Mouse (Mus musculus) gastrocnemius, adult 2 months (tissue): ENCODE measurements at regions not wholly inside any gene's neighbourhood (a gene's known extent, or its start where the extent isn't known, plus 50 kb on each side); places are given as distances from the start of the nearest gene placed in this dataset.

Experiments used
- DNase-seq: peaks from one replicate; pipeline ENCODE4 v3.0.0; 2022
- H3K27ac ChIP-seq: fragments of 200-600 bp; 2 replicates; pipeline ENCODE4 v1.8.1; 2022; ENCODE audit warnings: mild to moderate bottlenecking
- H3K4me3 ChIP-seq: fragments of 200-600 bp; 2 replicates; pipeline ENCODE4 v1.8.1; 2022; ENCODE audit warnings: mild to moderate bottlenecking, moderate library complexity
- CTCF ChIP-seq: fragments of 200-600 bp; IDR thresholded peaks from 2 replicates; pipeline ENCODE4 v1.8.1; 2022; ENCODE audit warnings: antibody characterized with exemption, mild to moderate bottlenecking, moderate library complexity
- intact Hi-C: fragments of 180-260 bp; cut with DNase I; formaldehyde crosslinking; loops from one replicate; pipeline ENCODE4 v1.15.1; 2025

DNA sequence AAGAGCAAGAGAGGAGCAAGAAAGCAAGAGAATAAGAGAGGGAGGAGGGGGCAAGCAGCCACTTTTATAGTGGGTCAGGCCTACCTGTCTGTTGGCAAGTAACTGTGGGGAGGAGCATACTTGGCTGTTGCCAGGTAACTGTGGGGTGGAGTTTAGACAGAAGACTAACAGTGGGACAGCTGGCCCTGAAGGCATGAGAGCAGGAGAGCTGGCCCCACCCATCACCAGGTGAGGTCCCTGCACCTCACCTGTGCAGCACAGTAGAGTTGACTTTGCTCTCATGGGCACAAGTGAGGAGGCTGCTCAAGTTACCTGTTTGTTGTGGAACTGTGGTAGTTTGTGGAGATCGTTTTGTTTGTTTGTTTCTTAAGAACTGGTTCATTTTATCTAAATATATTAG lies 208.1 kb downstream of the Spata18 start:
- H3K27ac ChIP-seq, result no peak overlapping the region
- DNase-seq, result no peak
- H3K4me3 ChIP-seq, result no peak overlapping the region
- intact Hi-C loops, result no loop called here
- TF ChIP-seq CTCF, result no peak

DNA sequence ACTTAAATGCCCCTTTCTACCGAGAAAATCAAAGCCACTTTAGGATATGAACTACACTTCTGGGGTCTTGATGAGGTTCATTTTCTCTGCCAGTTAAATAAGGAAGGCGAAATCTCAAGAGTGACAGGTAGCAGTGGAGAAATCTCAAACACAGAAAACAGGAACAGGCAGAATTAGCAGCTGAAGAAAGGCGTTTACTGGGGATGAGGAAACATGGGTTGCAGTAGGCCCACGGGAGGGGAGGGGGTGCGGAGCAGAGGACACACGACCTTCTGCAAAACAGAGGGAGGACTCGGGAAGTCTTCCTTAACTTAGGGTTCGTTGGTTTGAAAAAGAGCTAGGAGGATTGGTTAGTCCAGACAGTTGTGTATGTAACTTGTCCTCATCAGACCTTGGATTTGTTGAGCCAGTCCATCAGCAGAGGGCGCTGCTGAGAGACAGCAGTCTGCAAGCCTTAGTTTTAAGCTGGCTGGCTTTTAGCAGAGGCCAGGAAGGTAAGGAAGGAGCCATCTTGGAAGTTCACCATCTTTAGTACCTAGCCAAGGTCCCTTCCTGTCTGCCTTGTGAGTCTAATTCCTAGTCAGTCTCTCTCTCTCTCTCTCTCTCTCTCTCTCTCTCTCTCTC lies 204.0 kb downstream of the Usp46 start:
- Histone ChIP-seq H3K27ac (no peak overlapping the region), H3K4me3 (no peak overlapping the region)
- DNase-seq, result peak; percentile 69
- intact Hi-C loops, result no loop called here
- TF ChIP-seq CTCF, result peak; percentile 69

DNA sequence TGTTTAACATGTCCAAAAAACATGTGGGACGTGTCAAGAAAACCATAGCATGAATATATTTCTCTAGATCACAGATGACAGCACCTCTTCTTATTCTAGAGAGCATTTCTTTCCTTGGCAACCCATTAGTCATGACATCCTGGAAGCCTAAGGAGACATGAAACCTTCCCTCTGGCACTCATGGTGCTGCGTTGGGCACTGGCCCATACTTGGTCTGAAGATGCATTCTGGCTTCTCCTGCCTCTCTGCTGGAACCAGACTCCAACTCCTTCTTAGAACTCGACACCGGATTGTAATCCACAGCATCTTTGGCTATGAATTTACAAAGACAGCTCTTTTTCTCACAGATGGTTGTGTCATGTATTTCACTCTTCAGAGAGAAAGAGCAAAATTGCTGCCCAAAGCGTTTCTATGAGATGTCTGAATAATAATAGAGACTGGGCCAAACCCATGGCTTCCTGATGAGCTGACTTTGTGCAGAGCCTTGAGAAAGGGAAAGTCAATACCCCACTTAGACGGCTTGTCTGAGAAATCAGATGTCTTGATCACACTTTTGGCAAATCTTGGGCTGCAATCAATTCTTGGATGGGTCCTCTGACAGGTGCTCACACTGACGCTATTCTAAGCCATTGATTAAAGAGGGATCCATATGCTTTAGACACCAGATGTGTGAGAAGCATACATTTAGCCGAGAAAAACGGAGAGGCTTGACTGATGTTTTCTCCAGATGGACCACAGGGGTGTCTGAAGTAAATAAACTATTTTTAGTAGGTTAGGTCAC lies 195.4 kb downstream of the Usp46 start:
- no peak for DNase-seq
- intact Hi-C loops, result no loop called here
- Histone ChIP-seq H3K4me3 (no peak overlapping the region), H3K27ac (no peak overlapping the region)
- TF ChIP-seq CTCF, result no peak

- TF ChIP-seq CTCF, result no peak
- intact Hi-C loops, result no loop called here
- no peak for DNase-seq
- Histone ChIP-seq H3K4me3 (no peak overlapping the region), H3K27ac (no peak overlapping the region)
These were observed 193.5 kb downstream of the Usp46 start for GRCm38 (mm10) chr5:73874770-73875169.

- intact Hi-C loops, result no loop called here
- Histone ChIP-seq H3K27ac (peak overlapping the region; percentile 13; the same call in 1 of the 2 replicates), H3K4me3 (no peak overlapping the region)
- DNase-seq, result no peak
- TF ChIP-seq CTCF, result no peak
These were observed 192.4 kb downstream of the Usp46 start for GRCm38 (mm10) chr5:73875847-73876246.

DNA sequence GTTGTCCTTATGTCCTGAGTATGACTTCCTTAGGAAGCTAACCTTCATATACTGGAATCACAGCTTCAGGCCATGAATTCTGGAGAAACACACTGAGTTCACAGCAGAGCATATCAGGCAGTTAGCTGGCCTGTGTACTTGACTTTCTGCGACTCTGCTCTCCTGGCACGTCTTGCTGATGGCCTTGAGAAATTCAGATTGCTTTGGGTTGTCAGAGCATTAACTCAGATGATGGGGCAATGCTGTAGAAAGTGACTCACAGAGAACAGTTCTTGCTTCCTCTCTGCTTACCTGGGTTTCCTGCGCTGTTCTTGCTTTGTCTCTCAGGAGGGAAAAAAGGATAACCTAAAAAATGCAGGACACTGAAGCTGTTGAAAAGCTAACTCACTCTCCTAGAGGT lies 187.3 kb downstream of the Usp46 start:
- Histone ChIP-seq H3K27ac (peak overlapping the region; percentile 16; the same call in 1 of the 2 replicates), H3K4me3 (no peak overlapping the region)
- DNase-seq, result no peak
- intact Hi-C loops, result no loop called here
- TF ChIP-seq CTCF, result no peak

GRCm38 (mm10) chr5:73881941-73882340 lies 186.3 kb downstream of the Usp46 start:
- intact Hi-C loops, result no loop called here
- Histone ChIP-seq H3K27ac (peak overlapping the region; percentile 48), H3K4me3 (no peak overlapping the region)
- peak; percentile 68 for DNase-seq
- peak; percentile 17; the same call in 1 of the 2 replicates for TF ChIP-seq CTCF

DNA sequence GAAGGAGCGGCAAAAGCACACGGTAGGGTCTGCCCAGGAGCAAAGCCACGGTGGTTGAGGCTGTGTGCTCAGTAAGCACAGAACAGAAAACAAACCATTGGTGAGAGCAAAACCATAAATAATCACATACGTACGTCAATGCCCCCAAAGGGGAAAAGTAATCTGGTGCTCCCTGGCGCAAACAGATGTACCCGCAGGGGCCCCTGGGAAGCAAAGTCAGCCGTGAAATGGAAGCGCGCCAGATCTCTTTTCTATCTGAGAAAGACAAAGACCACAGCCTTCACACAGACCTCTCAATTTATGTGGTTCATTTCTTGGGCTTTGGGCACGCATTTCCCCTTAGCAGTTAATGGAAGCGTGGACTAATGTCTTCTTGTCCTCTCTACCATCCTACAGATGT lies 183.2 kb downstream of the Usp46 start:
- TF ChIP-seq CTCF, result no peak
- Histone ChIP-seq H3K27ac (no peak overlapping the region), H3K4me3 (no peak overlapping the region)
- no peak for DNase-seq
- intact Hi-C loops, result no loop called here

DNA sequence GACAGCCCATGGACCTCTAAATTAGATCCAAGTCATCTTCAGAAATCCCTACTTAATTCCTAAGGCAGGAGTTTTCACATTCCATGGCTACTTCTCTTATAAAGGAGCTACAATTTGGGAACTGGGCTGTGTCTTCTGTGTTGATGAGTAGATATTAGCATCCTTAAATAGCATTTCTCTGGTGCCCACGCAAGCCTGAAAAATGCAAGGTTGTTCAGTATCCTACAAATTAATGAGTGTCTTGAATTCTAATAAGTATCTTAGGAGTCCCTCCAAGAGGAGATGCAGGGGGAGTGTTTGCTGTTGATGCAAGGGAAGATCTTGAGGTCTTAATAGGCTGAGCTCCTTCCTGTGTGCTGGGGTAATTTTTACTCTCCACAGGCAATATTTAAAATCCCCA lies 182.5 kb downstream of the Usp46 start:
- intact Hi-C loops, result no loop called here
- Histone ChIP-seq H3K4me3 (no peak overlapping the region), H3K27ac (no peak overlapping the region)
- no peak for TF ChIP-seq CTCF
- DNase-seq, result no peak

DNA sequence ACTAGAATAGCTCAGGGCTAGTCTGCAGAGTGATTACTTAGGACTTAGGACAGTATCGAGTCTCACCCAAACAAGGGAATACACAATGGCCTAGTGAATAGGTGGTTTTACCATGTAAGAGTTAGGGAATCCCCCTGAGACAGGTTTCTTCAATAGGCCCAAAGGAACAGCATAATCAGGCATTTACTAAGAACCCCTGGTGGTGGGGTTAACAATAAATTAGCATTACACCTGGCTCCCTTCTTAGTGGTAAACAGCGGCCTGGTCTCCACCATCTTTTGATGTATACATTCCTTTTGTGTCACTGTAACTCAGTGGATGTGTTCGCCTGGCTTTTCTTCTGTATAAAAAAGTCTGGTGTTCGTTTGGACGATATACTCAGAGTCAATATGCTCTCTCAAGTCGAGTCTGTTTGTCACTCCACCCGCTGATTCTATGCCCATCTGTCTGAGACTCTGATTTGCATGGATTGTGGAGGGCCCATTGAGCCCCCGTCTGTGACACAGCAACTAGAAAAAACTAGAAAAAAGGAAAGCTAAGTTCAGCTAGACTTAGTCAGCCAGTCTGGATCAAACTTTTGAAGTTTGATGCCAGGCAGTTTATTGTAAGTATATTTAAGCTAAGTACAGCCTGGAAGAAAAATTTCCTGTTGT lies 180.8 kb downstream of the Usp46 start:
- Histone ChIP-seq H3K4me3 (no peak overlapping the region), H3K27ac (no peak overlapping the region)
- TF ChIP-seq CTCF, result no peak
- intact Hi-C loops, result no loop called here
- DNase-seq, result no peak

DNA sequence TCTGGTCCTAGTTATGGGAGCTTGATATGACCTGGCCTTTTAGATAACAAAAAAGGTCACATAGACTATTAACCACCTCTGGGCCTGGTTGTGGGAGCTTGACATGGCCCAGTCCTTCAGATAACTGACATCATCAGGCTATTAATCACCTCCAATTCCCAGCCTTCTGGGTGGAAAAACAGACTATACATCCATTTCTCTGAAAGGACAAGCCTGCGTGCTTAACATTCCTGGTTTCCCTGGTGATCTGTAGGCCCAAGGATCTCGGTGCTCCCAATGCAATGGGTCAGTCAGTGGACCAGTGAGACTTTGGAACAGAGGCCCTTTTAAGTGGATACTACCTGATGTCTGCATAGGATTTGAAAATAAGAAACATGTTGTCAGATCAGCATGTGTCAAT lies 179.8 kb downstream of the Usp46 start:
- H3K27ac ChIP-seq, result no peak overlapping the region
- TF ChIP-seq CTCF, result no peak
- DNase-seq, result no peak
- intact Hi-C loops, result no loop called here
- no peak overlapping the region for H3K4me3 ChIP-seq

DNA sequence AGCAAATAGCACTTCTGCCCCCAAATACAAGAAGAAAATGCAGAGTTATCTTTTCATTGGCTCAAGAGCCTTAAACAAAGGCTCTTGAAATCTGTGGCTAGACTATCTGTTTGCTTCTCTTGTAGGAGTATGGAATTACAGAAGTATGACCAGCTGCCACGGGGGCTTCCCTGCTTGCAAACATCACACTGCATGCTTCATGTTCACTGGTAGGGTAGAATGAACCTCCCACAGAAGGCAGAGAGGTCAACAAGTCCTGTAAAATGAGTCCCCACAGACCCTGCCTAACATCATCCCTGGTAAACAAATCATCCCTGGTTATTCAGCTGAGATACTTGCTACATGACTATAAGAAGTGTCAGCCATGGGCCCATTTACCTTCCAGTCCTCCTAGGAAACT lies 178.9 kb downstream of the Usp46 start:
- Histone ChIP-seq H3K27ac (no peak overlapping the region), H3K4me3 (no peak overlapping the region)
- no peak for TF ChIP-seq CTCF
- no peak for DNase-seq
- intact Hi-C loops, result no loop called here

- DNase-seq, result no peak
- Histone ChIP-seq H3K27ac (no peak overlapping the region), H3K4me3 (no peak overlapping the region)
- TF ChIP-seq CTCF, result no peak
- intact Hi-C loops, result no loop called here
These were observed 177.3 kb downstream of the Usp46 start for GRCm38 (mm10) chr5:73890942-73891341.
